Mouse (Mus musculus) kidney, postnatal 36 days (tissue): ENCODE data around the gene Olfr1269.

Source experiments
- DNase-seq, 2 experiments: peaks; one replicate each; pipeline ENCODE4 v3.0.0; 2021 to 2022; ENCODE audit warnings: mixed read lengths in 2 of 2

Gene Olfr1269

DNA sequence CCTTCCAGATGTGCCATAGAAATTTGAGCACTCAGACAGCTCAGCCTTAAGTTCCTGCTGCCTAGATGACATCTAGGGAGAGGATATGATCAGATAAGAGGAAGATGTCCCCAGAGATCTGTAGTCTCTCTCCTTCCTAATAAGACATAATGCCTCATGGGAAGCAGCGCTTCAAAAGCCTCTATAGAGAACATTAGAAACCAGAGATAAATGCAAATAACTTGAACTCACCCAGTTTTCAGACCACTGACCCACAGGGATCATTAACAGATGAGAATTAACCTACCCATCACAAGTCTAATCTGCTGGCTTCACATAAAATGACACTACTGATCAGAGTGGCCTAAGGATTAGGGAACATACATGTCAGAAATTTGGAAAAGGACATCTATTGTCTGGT, at the start of gene Olfr1269:
Gene Olfr1269 (minus strand): TSS at position 101 of the 400 bp plus-strand sequence.
- DNase-seq: no peak

GRCm38 (mm10) chr2:90153916-90154315, 32.7 kb upstream of the Olfr1269 start:
- no peak for DNase-seq

- DNase-seq: no peak
Measured at GRCm38 (mm10) chr2:90152991-90153390, 31.8 kb upstream of the Olfr1269 start, which contains the start of gene Olfr1270. Olfr1270 (minus strand) TSS chr2:90153091.

- no peak for DNase-seq
Measured at GRCm38 (mm10) chr2:90142196-90142595, 21.0 kb upstream of the Olfr1269 start, which contains the start of gene Olfr32. Olfr32 (minus strand) TSS chr2:90142296.

GRCm38 (mm10) chr2:90070065-90070464, 51.1 kb downstream of the Olfr1269 start:
- no peak for DNase-seq
